Mouse (Mus musculus): ENCODE data around the gene Ankrd13d.

Ankrd13d gene

DNA sequence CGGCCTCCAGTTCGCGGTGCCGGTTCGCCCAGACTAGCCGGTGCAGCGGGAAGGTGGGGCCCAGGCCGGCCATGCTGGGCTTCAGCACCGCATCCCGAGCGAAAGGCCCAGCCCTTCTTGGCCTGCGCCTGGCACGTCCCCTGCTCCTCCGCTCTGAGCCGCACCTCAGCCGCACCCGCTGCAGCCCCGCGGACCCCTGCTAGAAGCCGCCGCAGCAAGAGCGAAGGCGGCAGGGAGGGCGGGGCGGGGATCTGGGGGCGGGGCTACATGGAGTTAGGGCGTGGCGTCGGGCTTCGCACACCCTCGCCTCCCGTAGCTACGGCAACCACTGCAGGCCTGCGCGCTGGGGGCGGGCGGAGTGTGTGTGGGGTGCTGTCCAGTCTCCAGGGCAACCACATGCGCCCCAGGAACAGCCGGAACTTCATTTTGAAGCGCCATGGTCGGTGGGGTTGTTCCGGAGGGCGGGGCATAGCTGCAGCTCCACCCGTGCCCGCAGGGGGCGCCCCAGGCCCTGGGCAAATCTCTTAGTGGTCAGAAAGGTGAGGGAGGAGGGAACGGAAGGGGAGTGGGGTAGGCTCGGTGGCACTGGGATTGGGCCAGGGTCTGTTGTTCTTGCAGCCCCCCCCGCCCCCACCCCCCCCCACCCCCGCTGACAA lies at the start of gene Ankrd13d:
Ankrd13d (minus strand) TSS at position 240 of the 656 bp plus-strand sequence.
- DNase-seq: peak; percentile 81 to 85

DNA sequence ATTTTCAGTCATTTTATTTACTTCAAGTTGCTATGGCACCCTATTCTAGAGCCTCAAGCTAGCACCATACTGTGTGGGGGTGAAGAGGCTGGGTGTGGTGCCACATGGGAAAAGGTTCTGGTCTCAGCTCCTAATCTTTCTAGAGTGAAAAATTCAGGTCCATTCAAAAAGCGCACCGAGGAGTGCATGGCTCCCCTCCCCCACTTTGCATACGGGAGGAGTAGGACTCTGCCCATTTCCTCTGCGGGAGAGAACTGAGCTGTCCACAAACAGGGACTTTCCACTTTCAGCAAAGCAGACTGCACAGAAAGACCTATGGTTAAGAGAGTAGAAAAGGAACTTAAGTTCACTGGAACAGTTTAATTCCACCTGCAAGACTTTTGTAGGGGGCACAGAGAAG lies 49.7 kb upstream of the Ankrd13d start:
- DNase-seq: peak; percentile 61 to 66

- no peak for DNase-seq
Measured at GRCm38 (mm10) chr19:4331273-4331672, 48.3 kb upstream of the Ankrd13d start.

- DNase-seq: no peak
Measured at GRCm38 (mm10) chr19:4330603-4331002, 47.7 kb upstream of the Ankrd13d start.

GRCm38 (mm10) chr19:4328737-4329304 lies 45.9 kb upstream of the Ankrd13d start:
- no peak for DNase-seq

GRCm38 (mm10) chr19:4326881-4327280 lies 43.9 kb upstream of the Ankrd13d start:
- no peak for DNase-seq

DNA sequence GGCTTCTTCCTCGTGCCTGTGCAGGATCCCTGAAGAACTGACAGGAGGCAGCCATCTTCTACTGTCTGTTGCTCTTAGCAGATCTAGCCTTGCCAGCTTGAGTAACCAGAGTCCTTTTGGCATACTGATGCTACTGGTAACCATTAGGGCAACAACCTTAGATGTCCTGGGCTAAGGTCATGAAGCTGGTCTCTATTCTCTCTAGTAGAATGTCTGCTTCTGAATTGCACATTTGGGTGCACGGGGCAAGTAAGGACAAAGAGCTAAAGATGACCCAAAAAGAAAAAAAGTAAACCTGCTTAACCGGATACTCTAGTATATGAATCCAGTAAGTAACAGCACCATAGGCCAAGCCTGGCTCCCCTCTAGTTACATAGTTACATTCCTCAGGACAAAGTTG lies 43.2 kb upstream of the Ankrd13d start:
- peak in 1 of 2 experiments; percentile 61 for DNase-seq

DNA sequence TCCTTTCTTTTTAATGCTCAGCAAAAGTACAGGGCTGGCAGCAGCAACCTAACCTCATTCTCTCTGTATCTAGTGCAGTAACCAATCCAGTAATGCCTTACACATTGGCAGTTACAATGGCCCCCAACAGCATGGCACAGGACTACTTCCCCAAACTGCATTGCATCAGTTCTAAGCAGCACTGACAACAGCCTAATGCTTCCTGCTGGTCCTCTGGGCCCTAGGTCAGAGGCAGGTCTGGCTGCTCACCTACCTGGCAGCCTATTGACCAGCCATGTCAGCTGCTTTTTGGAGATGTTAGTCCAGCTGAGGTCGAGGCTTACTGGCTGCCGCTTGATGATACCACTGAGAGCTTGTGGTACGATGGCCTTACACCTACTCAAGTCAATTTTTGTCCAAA lies 39.2 kb upstream of the Ankrd13d start:
- no peak for DNase-seq

DNA sequence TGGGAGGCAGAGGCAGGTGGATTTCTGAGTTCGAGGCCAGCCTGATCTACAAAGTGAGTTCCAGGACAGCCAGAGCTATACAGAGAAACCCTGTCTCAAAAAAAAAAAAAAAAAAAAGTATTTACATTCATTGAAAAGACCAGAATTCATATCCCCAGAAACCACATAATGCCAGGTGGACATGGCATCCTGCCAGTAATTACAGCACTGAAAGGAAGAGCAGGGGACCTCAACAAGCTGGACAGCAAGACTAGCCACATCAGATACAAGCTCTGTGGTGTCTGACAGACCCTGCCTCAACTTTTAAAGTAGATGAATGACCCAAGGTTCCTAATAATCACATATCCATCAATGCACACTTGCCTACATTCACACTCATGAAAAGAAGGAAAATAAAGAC lies 38.7 kb upstream of the Ankrd13d start:
- no peak for DNase-seq

- DNase-seq: no peak
Measured at GRCm38 (mm10) chr19:4319272-4319671, 36.3 kb upstream of the Ankrd13d start.

GRCm38 (mm10) chr19:4317181-4317580 lies 34.2 kb upstream of the Ankrd13d start:
- DNase-seq: no peak

DNA sequence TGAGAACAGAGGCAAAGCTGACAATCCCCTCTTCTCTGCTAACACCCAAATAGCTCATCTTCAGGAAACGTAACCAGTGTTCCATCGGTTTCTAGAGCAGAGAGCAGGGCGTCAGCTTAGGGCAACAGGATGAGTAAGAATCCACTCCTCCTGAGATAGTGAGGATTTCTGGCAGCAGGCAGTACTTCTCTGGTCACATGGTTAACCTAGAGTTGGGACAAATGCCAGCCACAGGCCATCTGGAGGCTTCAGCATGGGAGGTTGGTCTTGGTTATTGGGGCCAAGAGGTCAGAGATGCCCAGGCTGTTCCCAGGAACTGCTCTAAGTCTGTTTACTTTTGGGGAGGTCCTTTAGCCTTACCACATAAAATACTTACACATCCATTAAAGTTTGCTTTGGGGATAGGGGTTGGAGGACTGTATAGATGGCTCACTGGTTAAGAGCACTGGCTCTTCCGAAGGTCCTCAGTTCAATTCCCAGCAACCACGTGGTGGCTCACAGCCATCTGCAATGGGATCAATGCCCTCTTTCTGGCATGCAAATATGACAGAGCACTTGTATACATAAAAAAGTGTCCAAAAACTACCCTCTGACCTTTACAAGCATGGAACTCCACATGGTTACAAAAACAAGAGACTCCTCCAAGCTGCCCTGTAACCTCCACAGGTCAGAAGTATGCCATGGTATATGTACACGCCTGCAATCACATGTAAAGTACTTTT lies 32.4 kb upstream of the Ankrd13d start:
- peak; percentile 56 for DNase-seq

- peak; percentile 57 to 62 for DNase-seq
Measured at GRCm38 (mm10) chr19:4309776-4310185, 26.8 kb upstream of the Ankrd13d start.

DNA sequence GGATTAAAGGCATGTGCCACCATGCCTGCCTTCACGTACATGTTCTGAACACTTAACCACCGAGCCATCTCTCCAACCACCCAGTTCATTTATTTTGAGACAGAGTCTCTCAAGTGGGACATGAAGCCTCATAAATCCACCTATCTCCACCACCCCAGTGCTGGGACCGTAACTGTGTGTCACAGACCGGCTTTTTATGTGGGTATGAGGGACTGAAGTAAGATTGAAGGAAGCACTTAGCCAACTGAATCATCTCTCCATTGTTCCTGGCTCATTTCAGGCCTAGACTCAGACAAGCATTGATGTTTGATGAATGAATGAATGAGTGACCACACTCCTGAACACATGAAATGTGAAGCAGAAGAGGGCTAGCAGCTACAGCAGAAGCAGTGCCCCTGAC lies 26.4 kb upstream of the Ankrd13d start:
- no peak for DNase-seq

- DNase-seq: peak; percentile 66 to 82
Measured at GRCm38 (mm10) chr19:4306190-4306577, 23.2 kb upstream of the Ankrd13d start, which contains the start of gene Grk2. TSS of gene Grk2 (minus strand) at chr19:4306222.

DNA sequence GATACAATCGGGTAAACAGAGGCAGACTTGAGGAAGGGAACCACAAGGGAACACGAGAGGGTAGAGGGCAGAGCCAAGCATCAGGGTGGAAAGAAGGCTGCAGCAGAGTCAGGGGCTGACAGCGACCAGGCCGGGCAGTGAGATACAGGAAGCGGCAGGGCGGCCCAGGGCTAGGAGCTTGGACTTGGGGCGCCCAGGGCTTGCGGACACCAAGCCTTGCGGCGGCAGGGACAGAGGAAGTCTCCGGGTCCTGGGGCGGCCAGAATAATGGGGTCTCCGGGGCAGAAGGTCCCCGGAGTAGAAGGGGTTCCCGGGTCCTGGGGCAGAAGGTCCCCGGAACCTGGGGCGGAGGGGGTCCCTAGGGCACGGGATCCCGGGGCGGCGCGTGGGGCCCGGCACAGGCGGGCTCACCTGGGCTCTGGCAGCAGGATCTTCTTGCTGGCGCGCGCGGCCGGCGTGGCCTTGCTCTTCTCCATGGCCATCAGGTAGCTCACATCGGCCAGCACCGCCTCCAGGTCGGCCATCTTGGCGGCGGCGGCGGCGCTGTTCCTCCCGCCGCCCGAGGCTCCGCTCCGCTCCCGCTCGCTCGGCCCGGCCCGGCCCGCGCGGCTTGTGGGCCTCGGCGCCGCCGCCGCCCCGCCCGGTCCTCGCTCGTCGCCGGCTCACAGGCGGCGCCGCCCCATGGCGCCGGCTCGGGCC lies 22.7 kb upstream of the Ankrd13d start:
- peak in 1 of 2 experiments; percentile 42 for DNase-seq

- DNase-seq: no peak
Measured at GRCm38 (mm10) chr19:4304871-4305321, 22.0 kb upstream of the Ankrd13d start.

DNA sequence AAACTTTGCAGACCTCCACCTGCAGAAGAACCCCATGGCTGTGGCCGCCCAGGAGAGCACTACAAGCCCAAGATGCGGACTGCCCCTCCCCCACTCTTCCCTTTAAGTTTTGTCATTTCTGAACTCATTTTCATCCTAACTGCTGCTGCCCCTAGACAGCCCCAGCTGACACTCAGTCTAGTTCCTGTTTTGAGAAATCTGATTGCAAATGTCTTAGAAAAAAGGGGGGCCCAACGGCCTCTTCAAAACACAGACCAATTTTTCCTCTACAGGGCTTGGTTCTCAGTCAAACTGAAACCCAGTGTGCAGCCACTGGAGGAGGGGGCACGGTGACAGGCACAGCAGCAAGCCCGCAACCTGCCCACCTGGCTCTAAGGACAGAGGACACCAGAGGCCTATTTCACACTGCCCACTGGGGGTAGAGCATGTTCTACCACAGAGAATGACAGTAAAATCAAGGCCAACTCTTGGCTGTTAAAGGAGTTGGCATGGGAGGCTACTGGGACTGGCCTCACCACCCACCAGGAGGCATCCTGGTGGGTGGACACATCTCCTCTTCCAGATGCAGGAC lies 21.4 kb upstream of the Ankrd13d start:
- no peak for DNase-seq

GRCm38 (mm10) chr19:4303640-4303995 lies 20.7 kb upstream of the Ankrd13d start:
- no peak for DNase-seq

GRCm38 (mm10) chr19:4302936-4303639 lies 20.2 kb upstream of the Ankrd13d start:
- no peak for DNase-seq

DNA sequence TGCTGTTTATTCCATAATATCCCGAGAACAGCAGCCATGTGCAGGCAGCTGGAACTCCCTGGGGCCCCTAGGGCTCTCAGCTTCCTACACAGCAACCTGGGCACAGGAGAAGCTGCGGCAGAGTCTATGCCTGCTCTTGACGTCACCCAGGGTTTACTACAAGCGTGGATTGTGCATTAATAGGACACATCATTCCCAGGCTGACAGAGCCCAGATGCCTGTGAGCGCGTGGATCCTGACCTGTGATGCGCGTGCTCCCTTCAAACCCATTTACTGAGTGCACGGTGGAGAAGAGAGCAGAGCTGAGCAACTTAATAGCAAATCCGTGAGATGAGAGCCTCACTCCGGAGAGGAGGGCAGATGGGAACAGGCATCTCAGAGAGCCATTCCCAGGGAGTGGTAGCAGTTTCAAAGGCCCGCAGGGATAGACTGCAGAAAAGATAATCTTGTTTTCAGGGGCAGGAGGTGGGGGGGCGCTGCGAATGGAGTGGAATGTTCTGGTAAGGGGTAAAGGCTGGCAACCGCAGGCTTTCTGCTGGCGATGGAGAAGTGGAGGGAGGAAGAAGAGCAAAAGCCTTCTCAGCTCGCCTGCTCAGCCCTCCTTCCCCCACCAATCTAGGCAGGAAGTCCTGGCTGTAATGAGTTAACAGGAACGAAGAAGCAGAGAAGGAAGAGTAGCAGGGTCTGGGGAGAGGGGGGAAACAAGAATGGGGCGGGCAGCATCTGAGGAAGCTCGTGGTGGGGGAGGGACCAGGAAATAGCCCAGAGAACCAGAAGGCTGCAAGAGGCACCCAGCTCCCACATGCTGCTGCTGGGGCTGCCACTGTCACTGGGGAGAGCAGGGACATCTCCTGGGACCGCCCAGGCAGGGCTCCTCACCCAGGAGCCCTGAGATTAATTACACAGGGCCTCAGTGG lies 19.1 kb upstream of the Ankrd13d start:
- no peak for DNase-seq
